In the genomic region with DNA sequence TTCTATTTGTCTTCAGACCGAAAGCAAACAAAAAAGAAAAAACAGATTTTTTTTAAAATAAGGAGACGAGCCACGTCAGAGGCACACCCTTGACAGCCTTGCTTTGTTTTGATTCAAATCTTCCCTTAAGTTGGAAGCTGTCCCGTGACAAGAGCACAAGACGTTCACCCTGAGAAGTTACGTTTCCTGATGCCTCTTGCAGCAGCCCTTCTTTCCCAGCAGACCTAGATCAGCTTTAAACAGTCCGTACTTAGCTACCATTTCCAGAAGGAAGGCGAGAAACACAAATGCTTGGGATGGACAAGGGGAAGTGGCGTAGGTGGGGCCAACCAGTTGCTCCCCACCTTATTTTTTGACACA, we compare ENCODE assay signal across 12 mouse cellular contexts. TPM values are rescaled to one million over a fixed set of nuclear protein-coding genes. Genes with fewer than 3 reads are reported as not detected.
DNase-seq lines count a peak whose midpoint lies in the region; ATAC-seq and TF ChIP-seq lines count a peak whose summit lies in the region.
"Had no signal": no experiment of that assay in that cellular context is flagged by ENCODE, and none has a peak within 500 bp of the region (broad histone marks: within the 10 kb centered on the region; RNA-seq: fewer than 3 reads in every experiment).

No protein-coding gene starts in this region.

- H3K9me3 ChIP-seq in intestine, postnatal 0 days (ENCODE audit: control insufficient read depth): no peaks in the 10 kb centered on the region
- no peaks in the 10 kb centered on the region for H3K9me3 ChIP-seq in forebrain, embryonic 16.5 days (ENCODE audit: control insufficient read depth, low read length)
- H3K9me3 ChIP-seq: heart, embryonic 10.5 days had no signal

- no peak overlapping the region for H3K4me2 ChIP-seq in intestine, postnatal 0 days (replicated peaks; ENCODE audit: low read depth)
- no peak overlapping the region for H3K4me2 ChIP-seq in forebrain, embryonic 16.5 days (ENCODE audit: low read length)

- WGBS in spleen, adult 2 months: 48% methylated on average over 9 of the region's 9 CpGs
- 50% methylated on average over 9 of the region's 9 CpGs for WGBS in intestine, postnatal 0 days
- WGBS in forebrain, embryonic 16.5 days: 80% methylated on average over 9 of the region's 9 CpGs

- peaks cover 12% of the 10 kb centered on the region; the same call in 1 of the 2 replicates for H3K4me1 ChIP-seq in spleen, adult 2 months (ENCODE audit: control insufficient read depth, insufficient read depth, insufficient read length)
- H3K4me1 ChIP-seq in intestine, postnatal 0 days (replicated peaks; ENCODE audit: control insufficient read depth, insufficient read depth, low read length): 0 out of 2 replicates have a peak, but pooled peaks cover 7% of the 10 kb centered on the region
- H3K4me1 ChIP-seq in forebrain, embryonic 16.5 days (replicated peaks; ENCODE audit: control insufficient read depth, insufficient read depth, low read length): peaks cover 2% of the 10 kb centered on the region; the same call in 1 of the 2 replicates

- DNase-seq in gastrocnemius, adult 2 months: no peak
- no peak for DNase-seq in gastrocnemius, postnatal 10 days
- no peak for DNase-seq in spleen, adult 2 months (ENCODE audit: low read depth in 1 of 2, low spot score in 2 of 2)
- DNase-seq in spleen, postnatal 36 days (ENCODE audit: low spot score in 2 of 2): no peak
- peak; percentile 53 for DNase-seq in skeletal muscle tissue, adult 2 months (ENCODE audit: low read depth, low spot score)
- no peak for DNase-seq in retina, postnatal 1 day
- DNase-seq: adrenal gland, postnatal 14 days; heart, postnatal 36 days; kidney, adult 11 months had no signal

- ATAC-seq in intestine, postnatal 0 days: no peak
- ATAC-seq in forebrain, embryonic 16.5 days: no peak

- H3K27ac ChIP-seq in gastrocnemius, adult 2 months: peak overlapping the region; percentile 75
- H3K27ac ChIP-seq in spleen, adult 2 months (ENCODE audit: insufficient read depth, low read length): 0 out of 2 replicates have a peak overlapping the region, but pooled peaks have one; percentile 11
- H3K27ac ChIP-seq in intestine, postnatal 0 days (ENCODE audit: low read depth, low read length): peak overlapping the region; percentile 46
- H3K27ac ChIP-seq in forebrain, embryonic 16.5 days (ENCODE audit: low read length): no peak overlapping the region
- H3K27ac ChIP-seq: heart, embryonic 10.5 days had no signal

- H3K4me3 ChIP-seq in gastrocnemius, adult 2 months: peak overlapping the region; percentile 9; the same call in 1 of the 2 replicates
- H3K4me3 ChIP-seq in spleen, adult 2 months (ENCODE audit: extremely low read depth, insufficient read depth, insufficient read length): no peak overlapping the region
- H3K4me3 ChIP-seq in intestine, postnatal 0 days (ENCODE audit: low read depth, low read length): no peak overlapping the region
- H3K4me3 ChIP-seq in forebrain, embryonic 16.5 days (replicated peaks; ENCODE audit: low read length): no peak overlapping the region
- H3K4me3 ChIP-seq: heart, embryonic 10.5 days had no signal

- no peak overlapping the region for H3K9ac ChIP-seq in intestine, postnatal 0 days (ENCODE audit: low read depth, low read length)
- no peak overlapping the region for H3K9ac ChIP-seq in forebrain, embryonic 16.5 days (replicated peaks; ENCODE audit: low read depth, low read length)

- H3K27me3 ChIP-seq in spleen, adult 2 months (ENCODE audit: control insufficient read depth, insufficient read depth, low read length): no peaks in the 10 kb centered on the region
- no peaks in the 10 kb centered on the region for H3K27me3 ChIP-seq in intestine, postnatal 0 days (replicated peaks; ENCODE audit: control insufficient read depth, insufficient read depth, low read length)
- no peaks in the 10 kb centered on the region for H3K27me3 ChIP-seq in forebrain, embryonic 16.5 days (replicated peaks; ENCODE audit: control insufficient read depth, insufficient read depth, low read length)

- no peak for TF ChIP-seq POLR2A in spleen, adult 2 months (IDR thresholded peaks at IDR 0.05; ENCODE audit: low read depth, low read length)

- intact Hi-C loops in gastrocnemius, adult 2 months (cut with DNase I): no loop called here

- H3K36me3 ChIP-seq in spleen, adult 2 months (ENCODE audit: control insufficient read depth, insufficient read depth, low read length): no peaks in the 10 kb centered on the region
- no peaks in the 10 kb centered on the region for H3K36me3 ChIP-seq in intestine, postnatal 0 days (ENCODE audit: control insufficient read depth, insufficient read depth)
- H3K36me3 ChIP-seq in forebrain, embryonic 16.5 days (ENCODE audit: control insufficient read depth, insufficient read depth): no peaks in the 10 kb centered on the region
- H3K36me3 ChIP-seq: heart, embryonic 10.5 days had no signal

- no peak for TF ChIP-seq CTCF in gastrocnemius, adult 2 months (IDR thresholded peaks at IDR 0.05)
- TF ChIP-seq CTCF in spleen, adult 2 months (IDR thresholded peaks at IDR 0.05; ENCODE audit: extremely low read depth, insufficient read depth, insufficient read length, insufficient replicate concordance): no peak
- no peak for TF ChIP-seq CTCF in intestine, postnatal 0 days (IDR thresholded peaks at IDR 0.05; ENCODE audit: low read depth)

RNA-seq across cellular contexts. Expression of gene P2rx4, which starts 8.7 kb away (rescaled TPM):
- 1 to 10 TPM; 3.8 to 5.5 TPM for total RNA-seq in gastrocnemius, adult 2 months (2021)
- 1 to 10 TPM; 6.2 to 9.6 TPM for total RNA-seq in gastrocnemius, postnatal 10 days (2021)
- 58.3 and 59.2 TPM in 2 replicates for polyA plus RNA-seq in spleen, adult 2 months (2012; rRNA removed)
- polyA plus RNA-seq in intestine, postnatal 0 days (2015; fragmentation: Nextera tagmentation; extraction: Ambion mirVana): 90.3 and 104 TPM in 2 replicates
- polyA plus RNA-seq in forebrain, embryonic 16.5 days (2015; fragmentation: Nextera tagmentation; extraction: Ambion mirVana): 7.3 and 10.3 TPM in 2 replicates

RNA-seq across cellular contexts. Expression of gene P2rx7, which starts 55.0 kb away (rescaled TPM):
- 1 to 10 TPM; 1.8 TPM for total RNA-seq in gastrocnemius, adult 2 months (2021)
- 1 to 10 TPM; 4.4 to 5.9 TPM for total RNA-seq in gastrocnemius, postnatal 10 days (2021)
- polyA plus RNA-seq in spleen, adult 2 months (2012; rRNA removed): 27.7 and 34.5 TPM in 2 replicates
- 1.6 and 2.7 TPM in 2 replicates for polyA plus RNA-seq in intestine, postnatal 0 days (2015; fragmentation: Nextera tagmentation; extraction: Ambion mirVana)
- 2.1 and 2.4 TPM in 2 replicates for polyA plus RNA-seq in forebrain, embryonic 16.5 days (2015; fragmentation: Nextera tagmentation; extraction: Ambion mirVana)
